Mouse (Mus musculus): ENCODE results near the gene Ltbp1. TPM values are rescaled to one million over a fixed set of nuclear protein-coding genes. Genes with fewer than 3 reads are reported as not detected.

The Ltbp1 gene
- polyA plus RNA-seq, 1 experiment = not detected

- TF ChIP-seq GATA1 (IDR thresholded peaks at IDR 0.05; ENCODE audit: low read length) = no peak
Observed at GRCm38 (mm10) chr17:75199694-75200093, 194.3 kb downstream of the Ltbp1 start.

- no peak for TF ChIP-seq GATA1 (IDR thresholded peaks at IDR 0.05; ENCODE audit: low read length)
Observed at GRCm38 (mm10) chr17:75202314-75202713, 196.9 kb downstream of the Ltbp1 start.

- no peak for TF ChIP-seq GATA1 (IDR thresholded peaks at IDR 0.05; ENCODE audit: low read length)
Observed at GRCm38 (mm10) chr17:75204065-75204464, 198.7 kb downstream of the Ltbp1 start.

DNA sequence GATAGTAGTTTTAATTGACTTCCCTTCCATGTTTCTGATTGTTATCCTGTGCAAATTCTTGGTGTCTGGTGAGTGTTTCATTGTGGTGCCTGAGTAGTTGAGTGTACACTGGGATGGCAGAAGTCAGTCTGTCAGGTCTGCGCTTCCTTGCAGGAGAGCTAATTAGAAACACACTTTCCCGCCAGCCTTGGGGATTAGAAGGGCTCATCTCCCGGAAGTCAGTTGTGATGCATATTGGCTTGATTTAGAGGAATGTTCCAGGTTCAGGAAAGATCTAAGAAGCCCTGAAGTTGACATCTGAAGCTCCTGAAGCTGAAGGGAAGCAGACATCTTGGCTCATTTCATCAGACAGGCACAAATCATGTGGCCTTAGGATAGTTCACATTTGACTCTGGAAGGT lies 200.9 kb downstream of the Ltbp1 start:
- TF ChIP-seq GATA1 (IDR thresholded peaks at IDR 0.05; ENCODE audit: low read length) = no peak

DNA sequence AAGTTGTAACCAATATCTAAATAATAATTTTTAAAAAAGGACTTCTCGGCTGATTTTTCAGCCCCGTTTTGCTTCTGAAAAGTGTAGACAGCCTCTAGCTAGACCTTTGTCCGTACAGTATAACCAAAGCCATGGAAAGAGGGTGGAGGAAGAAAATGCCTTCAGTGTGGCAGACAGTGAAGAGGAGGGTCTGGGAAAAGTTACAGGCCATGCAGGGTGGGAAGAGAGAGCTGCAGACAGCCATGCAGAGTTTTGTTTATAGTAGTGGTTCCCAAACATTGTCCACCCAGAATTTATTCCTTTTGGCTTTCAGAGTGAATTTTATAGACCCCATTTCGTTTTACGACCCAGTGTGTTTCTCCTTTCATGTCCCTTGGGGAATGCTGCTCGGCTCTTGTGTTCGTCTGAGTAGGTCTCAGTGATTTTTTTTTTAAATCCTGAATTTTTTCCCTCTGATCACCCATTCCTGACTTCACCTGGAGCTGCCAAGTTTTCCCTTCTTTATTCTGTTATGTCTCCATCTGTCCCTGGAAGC lies 202.9 kb downstream of the Ltbp1 start:
- TF ChIP-seq GATA1 (IDR thresholded peaks at IDR 0.05; ENCODE audit: low read length) = no peak

DNA sequence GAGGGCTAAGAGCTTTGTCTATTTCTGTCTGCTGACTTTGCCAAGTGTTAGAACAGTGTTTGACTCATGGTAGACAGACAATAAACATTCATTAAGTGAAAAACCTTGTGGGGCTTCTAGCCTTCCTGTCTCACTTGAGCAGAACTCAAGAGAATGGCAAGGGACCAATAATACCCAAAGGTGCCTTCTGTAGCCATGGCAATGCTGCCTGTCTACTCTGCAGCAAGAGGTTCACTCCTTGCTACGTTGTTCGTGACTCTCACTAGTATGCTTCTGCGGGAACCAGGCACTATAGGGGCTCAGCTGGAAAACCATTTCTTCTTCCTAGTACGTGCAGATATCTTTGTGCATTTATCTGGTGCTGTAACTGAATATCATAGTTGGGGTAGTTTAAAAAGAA lies 205.2 kb downstream of the Ltbp1 start:
- no peak for TF ChIP-seq GATA1 (IDR thresholded peaks at IDR 0.05; ENCODE audit: low read length)

DNA sequence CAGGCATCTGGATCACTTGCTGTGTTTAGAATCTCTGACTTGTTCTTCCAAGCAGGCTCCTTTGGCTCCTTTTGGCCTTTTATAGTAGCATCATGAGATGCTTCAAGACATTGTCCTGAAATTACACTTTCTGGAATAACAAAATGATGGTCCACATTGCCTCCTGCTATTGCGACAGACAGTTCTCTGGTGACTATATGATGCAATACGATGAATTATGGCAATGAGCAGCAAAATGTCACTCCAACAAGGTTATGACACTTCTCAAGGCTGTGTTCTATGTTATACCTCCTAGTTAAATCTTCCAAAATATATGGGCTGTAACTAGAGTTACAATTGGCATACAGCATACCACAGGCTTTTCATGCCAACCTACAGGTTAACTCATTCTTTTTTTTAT lies 211.0 kb downstream of the Ltbp1 start:
- TF ChIP-seq GATA1 (IDR thresholded peaks at IDR 0.05; ENCODE audit: low read length) = no peak

- TF ChIP-seq GATA1 (IDR thresholded peaks at IDR 0.05; ENCODE audit: low read length) = no peak
Observed at GRCm38 (mm10) chr17:75218700-75219099, 213.3 kb downstream of the Ltbp1 start.

DNA sequence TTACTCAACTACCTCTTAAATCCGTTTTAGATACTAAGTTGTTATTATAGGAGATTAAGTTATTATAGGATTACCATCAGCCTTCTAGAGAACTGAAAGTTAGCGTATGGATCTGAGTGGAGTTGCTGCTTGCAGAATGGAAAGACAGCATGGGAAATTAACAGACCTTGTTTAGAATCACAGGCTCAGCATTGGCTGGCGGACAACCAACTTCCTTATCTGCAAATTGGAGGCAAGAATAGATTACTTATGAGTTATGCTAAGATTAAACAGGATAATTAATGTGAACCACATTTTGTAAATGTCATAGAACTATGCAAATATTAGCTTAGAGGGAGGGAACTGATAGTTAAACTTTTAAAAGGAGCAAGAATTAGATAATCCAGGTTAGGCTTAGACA lies 223.0 kb downstream of the Ltbp1 start:
- TF ChIP-seq GATA1 (IDR thresholded peaks at IDR 0.05; ENCODE audit: low read length) = no peak

GRCm38 (mm10) chr17:75233206-75233605 lies 227.8 kb downstream of the Ltbp1 start:
- no peak for TF ChIP-seq GATA1 (IDR thresholded peaks at IDR 0.05; ENCODE audit: low read length)

- TF ChIP-seq GATA1 (IDR thresholded peaks at IDR 0.05; ENCODE audit: low read length) = no peak
Observed at GRCm38 (mm10) chr17:75233923-75234322, 228.6 kb downstream of the Ltbp1 start.

DNA sequence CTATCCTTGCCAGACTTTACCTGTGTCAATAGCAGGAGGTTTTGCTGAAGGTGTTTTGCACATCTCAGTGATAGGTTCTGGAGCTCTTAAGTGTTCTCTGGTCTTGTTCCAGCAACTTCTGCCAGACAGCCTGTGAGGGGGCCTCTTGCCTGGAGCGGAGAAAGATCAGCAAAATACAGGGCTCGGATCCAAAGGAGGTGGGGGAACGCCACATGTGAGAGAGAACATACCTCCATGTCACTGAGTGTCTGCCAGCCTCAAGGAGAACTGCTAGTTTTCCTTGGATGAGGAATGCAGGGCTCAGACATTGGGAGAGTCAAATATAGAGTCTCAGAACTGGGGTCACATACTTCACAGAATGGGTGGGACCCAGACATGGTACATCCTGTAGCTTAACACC lies 230.4 kb downstream of the Ltbp1 start:
- no peak for TF ChIP-seq GATA1 (IDR thresholded peaks at IDR 0.05; ENCODE audit: low read length)

DNA sequence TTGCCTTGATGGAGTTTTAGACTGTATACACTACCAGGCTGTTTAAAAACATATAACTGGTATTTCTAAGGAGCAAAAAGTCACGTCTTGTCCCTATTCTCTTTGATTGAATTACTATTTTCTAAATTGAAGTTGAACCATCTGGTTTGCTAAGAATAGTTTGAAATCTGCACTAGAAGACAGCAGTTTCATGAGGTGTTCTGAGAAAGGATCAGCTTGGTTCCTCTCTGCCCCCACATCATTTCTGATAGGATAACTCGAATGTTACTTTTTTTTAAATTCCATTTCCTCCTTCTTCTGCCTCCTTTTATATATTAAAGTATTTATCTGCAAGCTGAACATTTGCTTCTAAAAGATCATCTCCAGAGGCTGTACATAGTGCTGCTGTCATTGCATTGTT lies 231.2 kb downstream of the Ltbp1 start:
- no peak for TF ChIP-seq GATA1 (IDR thresholded peaks at IDR 0.05; ENCODE audit: low read length)

- TF ChIP-seq GATA1 (IDR thresholded peaks at IDR 0.05; ENCODE audit: low read length) = no peak
Observed at GRCm38 (mm10) chr17:75237456-75237855, 232.1 kb downstream of the Ltbp1 start.

GRCm38 (mm10) chr17:75238655-75239054 lies 233.3 kb downstream of the Ltbp1 start:
- TF ChIP-seq GATA1 (IDR thresholded peaks at IDR 0.05; ENCODE audit: low read length) = no peak

DNA sequence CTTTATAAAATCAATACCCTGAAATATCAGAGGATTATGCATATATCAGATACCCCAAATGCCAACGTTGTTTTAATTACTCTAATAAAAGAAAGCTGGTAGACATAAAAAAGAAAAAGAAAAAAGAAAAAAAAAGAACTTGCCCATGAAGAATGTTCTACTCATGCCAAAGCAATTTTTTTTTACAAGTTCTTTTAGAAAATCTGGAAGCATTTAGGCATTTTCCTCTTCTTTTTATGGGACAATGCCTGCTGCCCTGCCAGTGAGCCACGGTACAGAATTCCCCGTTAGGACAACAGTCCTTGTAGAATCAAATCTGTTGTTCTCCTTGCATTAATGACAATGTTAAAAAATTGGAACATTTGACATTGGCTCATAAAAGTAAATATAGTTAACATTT lies 234.2 kb downstream of the Ltbp1 start:
- TF ChIP-seq GATA1 (IDR thresholded peaks at IDR 0.05; ENCODE audit: low read length) = no peak

DNA sequence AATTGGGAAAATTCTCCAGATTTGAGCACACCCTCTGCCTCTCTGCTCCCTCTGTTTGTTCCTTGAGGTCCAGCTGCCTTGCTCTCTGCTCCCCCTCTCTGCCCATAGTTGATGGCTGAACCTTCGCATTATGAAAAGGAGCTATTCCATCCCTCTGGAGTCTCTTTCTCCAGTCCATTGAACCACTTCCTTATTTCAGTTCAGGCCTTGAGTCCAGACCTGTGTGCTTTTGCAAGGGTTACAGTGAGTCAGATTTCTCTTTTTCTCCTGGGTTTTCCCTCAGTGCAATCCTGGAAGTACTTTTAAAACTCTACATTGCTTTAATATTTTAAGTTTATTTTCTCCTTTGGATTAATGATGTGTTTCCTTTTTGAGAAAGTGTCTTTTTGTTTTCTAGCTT lies 236.7 kb downstream of the Ltbp1 start:
- no peak for TF ChIP-seq GATA1 (IDR thresholded peaks at IDR 0.05; ENCODE audit: low read length)

DNA sequence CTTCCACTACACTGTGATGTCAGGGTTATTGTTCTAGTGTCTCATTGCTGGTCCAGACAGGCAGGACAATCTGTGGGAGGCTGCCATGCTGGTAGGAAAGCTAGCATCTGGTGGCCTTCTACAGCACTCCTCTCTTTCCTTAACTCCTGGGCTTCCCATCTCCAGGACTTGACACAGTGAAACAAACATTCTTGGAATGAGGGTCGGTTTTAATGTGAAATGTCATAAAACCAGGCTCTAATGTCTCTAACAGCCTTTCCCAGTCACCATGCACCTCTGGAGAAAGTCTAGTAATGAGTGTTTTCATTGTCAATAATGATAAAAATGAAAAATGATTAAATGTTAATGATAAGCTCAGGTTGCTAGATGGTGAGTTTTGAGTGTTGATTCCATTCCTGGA lies 237.9 kb downstream of the Ltbp1 start:
- no peak for TF ChIP-seq GATA1 (IDR thresholded peaks at IDR 0.05; ENCODE audit: low read length)

Data from G1E-ER4 (cell line).